Mouse (Mus musculus) natural killer cell, adult 2 months (primary cell): ENCODE results near the gene Foxp4.

Experiments used
- DNase-seq, 2 experiments: peaks; one replicate each; pipeline ENCODE4 v3.0.0; 2022; ENCODE audit warnings: low spot score in 2 of 2

Gene Foxp4

DNA sequence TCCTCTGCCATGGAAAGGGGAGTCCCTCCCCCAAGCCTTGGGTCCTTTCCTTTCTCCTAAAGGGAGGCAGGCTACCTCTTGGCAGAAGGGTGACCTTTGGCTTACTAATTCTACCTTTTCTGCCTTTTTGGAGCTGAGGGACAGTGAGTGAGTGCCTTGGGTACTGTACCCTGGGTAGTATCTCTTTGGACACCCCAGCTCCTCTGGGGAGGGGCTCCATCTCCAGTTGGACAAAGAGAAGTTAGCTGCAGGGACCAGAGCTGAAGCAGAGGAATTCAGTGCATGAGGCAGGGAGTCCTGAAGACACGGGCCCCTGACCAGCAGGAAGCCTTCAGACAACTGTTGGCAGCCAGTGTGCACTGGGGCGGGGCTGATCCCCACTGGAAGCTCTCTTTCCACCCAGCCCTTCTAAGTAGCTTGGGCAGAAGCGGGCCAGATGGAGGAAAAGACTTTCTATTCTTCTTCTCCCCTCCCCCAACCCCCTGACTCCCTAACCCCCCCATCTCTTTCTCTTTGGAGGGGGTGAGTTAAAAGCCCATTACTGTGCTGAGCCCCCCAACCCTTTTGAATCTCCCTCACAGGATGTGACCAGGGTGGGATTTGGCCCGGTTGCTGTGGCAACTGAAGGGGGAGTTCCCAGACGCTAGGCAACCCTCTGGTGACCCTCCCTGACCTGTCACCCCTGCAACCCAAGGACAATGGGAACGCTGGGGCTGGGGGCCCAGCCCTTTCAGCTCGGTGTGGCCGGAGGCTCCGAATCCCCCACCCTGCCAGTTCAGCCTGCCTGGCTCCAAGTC lies 26.3 kb downstream of the Foxp4 start:
- DNase-seq: no peak

DNA sequence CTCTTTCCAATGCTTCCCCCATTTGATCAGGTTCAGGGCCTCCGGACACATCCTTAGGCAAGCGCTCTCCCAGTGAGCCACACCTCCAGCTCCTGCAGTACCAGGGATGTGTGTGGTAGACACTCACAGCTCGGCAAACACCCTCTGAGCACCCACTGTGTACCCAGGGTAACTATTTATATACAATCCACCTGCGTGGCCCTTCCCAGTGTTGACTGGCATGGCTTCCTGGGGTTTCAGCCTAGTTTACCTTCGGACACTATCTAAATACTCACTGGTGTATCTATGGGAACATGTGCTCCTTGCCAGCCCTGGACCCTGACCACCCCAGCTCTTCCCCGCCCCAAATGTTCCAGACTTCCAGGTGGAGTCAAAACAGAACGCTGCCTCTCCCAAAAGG lies 34.7 kb downstream of the Foxp4 start:
- no peak for DNase-seq

DNA sequence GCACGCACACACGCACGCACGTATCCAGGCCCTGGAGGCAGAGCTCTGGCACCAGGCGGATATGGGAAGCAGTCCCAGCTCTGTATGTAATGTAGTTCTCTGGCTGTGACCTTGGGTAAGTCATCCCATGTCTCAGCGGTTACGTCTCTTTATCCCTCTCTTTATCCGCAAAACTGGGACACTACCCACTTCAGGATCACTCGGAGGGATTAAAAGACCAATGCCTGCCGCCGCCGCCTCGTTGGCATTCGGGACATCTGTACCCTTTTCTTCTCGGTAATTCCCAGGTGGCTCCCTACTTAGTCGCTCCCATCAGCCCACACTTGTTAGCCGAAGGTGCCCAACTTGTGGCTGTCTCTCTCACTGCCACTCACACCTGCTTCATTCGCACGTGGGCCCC lies 35.2 kb downstream of the Foxp4 start:
- no peak for DNase-seq

DNA sequence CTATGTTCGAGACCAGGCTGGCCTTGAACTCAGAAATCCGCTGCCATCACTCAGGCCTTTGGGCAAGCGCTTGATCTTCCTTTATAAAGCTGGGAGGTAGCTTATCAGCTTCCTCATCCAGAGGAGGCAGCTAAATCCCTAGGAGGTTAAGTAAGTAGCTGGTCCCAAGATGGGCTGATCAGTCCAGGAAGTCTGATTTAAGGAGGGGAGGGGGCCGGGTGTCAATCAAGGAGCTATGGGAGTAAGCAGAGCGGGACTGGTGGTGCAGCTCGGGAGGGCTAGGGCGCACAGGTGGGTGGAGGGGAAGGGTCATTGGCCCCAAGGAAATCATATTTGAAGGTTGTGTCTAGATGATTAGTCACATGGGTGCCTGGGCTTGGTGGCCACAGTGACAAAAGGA lies 35.8 kb downstream of the Foxp4 start:
- DNase-seq: no peak

DNA sequence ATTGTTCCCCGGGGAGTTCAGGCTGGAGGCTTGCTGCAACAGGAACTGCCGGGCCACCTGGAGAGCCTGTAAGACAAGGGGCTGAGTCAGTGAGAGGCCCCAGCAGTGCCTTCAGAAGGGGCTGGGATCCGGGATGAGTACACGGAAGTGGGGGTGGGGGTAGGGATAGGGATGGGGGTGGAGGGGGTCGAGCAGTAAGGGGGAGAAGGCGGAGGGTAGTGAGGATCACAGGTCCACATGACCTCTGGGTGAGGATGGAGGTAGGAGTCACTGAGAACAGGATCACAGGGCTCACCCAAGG lies 36.3 kb downstream of the Foxp4 start:
- no peak for DNase-seq

DNA sequence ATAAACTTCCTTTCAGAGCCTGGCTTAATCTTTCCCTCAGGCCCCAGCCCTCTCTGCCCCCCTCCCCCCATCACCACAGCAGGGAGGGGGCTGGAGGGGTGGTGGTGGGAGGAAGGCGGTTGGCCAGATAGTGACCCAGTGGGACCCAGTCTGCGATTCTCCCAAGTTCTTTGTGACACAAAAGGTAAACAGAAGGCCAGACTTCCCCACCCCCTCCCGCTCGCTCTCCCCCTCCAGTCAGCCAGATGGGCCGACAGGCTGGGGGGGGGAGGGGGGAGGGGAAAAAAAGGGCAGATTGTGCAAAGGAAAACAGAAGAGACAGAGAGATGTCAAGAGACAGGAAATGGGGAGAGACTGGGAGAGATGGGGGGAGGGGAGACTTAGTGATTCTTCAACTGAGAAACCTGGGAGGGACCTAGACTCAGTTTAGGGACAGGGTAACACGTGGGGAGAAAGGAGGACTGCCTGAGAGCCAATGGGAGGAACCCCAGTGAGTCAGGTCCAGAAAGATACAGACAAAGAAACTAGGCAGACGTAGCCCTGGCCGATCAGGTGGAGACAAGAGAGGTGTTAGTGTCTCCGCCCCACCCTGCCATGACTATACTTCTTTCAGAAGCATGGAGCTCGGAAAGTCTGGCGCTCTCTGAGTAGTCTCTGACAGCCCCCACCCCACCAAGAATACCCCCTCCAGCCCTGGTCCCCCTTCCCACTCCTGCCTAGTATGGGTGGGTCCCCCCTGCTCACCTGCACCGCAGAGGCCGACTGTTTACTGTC lies 36.9 kb downstream of the Foxp4 start:
- no peak for DNase-seq

DNA sequence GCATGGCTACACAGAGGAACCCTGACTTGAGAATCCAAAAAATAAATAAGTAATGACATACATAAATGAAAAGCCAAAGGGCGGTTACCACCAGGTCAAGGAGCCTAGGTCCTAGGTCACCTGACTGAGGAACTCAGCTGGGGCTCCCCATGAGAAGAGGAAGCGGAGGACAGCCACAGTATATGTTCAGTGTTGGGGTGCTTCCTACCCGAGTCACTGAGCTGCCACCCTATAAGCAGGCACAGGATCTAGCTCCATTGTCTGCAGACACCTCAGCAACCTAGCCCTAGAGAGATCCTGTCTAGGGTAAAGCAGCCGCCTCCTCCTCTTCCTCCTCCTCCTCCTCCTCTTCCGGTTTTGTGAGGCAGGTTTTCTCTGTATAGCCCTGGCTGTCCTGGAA lies 41.3 kb downstream of the Foxp4 start:
- peak in 1 of 2 experiments; percentile 14 for DNase-seq

DNA sequence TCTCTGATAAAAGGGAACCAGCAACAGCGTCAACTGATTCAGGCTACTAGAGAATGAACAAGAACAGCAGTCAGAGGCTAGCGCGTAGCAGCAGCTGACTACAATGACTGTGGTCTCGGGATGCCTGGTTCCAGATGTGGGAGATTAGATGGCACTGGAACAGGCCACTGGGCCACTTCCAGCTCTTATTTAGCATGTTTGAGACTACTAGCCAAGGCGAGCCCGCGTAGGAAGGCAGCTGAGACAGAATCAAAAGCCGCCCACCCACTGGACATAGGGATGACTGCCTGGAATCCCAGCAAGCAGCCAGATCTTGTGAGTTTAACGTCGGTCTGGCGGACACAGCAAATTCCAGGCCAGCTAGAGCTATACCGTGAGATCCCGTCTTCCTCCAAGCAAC lies 43.1 kb downstream of the Foxp4 start:
- no peak for DNase-seq

DNA sequence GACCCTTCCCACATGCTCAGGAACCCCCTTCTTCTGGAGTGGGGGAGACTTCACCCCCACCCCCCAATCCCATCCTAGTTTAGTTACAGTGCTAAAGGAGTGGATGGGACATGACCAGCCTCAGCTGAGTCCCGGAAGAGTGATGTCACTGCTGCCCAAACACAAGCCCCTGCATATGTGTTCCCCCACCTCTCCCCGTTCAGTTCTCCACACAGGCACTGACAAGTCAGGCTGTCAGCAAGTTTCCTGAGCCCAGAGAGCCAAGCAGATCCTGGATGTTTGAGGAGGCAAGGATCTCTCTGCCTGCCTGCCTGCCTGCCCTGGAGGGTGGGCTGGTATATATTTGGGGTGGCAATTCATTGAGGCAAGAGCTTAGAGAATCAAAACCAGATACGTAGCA lies 45.2 kb downstream of the Foxp4 start:
- no peak for DNase-seq

DNA sequence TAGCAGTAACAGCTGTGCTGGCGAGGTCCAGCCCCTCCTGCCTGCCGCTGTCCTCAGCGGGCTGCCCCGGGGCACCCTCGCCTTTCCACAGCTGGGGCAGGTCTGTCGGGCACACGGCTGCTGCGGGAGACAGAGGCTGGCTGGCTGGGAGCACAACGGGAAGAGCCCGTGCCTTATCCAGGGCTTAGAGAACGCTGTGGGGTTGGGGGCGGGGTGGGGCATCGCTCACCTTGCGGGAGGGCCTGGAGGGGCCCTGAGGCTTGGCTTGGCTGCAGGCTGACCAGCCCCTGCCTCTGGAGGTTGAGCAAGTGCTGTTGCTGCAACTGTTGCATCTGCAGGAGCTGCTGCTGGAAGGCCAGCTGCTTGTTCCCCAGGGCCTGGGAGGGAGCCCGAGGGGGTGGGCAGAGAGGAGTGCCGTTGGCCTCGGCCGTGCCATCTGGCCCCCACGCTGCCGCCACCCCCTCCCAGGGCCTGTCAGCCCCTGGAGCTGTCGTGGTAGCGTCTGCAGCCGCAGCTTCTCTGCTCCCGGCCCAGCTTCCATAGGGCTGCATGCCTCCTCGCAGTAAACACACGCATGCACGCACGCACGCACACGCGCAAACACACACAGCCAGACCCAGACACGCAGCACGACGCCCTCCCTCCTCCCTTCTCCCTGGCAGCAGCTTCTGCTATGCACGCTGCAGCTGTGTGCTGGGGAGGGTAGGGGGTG lies 45.9 kb downstream of the Foxp4 start:
- DNase-seq: no peak

DNA sequence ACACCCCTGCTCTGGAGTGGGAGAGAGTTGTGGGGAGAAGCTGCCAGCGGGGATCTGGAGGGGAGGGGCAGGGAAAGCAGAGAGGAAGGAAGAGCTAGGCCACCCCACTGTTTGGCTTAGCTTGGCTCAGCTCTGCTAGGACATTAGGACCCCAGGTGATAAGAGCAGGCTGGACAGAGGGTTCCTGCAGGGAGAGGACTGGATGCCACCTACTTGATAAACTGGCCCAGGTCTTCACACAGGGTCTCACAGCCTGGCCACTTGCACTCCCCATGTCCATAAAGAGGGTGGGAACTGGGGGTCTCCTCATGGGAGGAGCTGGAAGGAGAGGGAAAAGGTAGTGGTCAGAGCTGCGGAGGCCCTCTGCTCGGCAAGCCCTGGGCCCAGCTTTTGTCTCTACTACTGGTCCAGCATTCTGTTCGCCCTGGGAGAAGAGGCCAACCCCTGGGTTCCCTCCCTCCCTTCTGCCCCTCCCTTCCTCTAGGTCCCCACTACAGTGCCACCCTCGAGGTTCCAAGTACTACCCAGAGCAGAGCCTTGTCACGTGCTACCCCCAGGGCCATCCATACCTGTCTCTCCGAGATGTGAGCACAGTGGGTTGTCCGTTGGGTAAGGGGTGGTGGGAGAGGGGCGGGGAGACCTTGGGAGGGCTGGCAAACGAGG lies 46.6 kb downstream of the Foxp4 start:
- no peak for DNase-seq

DNA sequence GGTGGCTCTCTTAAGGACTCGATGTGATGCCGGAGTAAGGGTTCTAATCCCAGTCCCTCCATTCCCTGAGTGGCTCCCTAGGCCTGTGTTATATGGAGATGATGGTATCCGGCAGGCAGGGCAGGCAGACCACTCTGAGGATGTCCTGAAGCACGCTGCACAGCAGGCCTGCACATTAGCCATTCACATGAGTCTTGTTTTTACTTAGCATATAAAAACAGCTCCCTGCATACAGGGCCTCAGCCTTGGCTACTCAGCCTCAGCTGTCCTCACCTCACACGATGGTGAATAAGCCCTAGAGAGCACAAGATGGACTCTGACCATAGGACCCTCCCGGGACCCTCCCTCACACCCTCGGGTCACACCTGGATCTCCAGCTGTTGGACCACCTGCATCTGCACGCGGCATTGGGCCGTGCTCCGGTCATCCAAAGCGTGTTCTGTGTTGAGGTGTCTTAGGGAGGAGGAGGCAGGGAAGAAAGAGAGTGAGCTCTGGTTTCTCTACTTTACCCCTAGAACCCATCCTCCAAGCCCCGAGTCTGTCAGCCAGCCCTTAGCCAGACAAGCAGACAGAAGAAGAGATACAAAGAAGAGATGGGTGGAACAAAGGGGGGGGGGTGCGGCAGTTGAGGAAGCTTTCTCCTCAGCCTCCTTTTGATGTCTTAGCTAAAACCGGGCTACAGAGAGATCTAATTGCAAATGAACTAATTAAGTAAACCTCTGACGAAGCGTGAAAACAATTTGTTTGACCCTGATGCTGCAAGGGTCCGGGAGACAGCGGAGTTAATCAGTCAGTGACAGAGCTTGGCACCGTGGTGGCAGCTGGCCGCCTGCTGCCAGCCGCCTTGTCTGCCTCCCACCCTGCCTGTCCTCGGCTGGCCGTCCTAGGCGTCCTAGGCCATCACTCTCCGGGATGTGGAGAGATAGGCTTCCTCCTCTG lies 47.4 kb downstream of the Foxp4 start:
- DNase-seq: no peak

DNA sequence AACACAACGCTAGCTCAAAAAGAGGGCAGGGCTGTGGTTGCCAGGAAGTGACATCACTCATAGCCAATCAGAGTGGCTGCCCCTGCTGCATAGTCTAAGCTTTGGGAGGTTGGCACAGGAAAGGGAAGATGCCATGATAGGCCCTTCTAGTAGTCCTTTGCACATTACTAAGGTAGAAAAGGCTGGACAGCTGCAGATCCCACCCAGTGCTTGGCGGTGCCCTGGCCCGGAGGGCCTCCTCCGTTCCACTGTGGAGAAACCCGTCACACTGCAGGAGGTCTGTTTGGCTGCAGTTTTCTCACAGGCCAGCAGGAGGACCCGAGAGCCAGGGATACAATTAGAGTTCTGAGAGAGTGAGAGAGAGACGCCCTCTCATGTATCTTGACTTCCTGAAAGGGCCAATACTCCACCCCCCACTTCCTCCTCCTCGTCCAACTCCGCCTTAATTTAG lies 51.1 kb downstream of the Foxp4 start:
- DNase-seq: peak; percentile 83 to 88

DNA sequence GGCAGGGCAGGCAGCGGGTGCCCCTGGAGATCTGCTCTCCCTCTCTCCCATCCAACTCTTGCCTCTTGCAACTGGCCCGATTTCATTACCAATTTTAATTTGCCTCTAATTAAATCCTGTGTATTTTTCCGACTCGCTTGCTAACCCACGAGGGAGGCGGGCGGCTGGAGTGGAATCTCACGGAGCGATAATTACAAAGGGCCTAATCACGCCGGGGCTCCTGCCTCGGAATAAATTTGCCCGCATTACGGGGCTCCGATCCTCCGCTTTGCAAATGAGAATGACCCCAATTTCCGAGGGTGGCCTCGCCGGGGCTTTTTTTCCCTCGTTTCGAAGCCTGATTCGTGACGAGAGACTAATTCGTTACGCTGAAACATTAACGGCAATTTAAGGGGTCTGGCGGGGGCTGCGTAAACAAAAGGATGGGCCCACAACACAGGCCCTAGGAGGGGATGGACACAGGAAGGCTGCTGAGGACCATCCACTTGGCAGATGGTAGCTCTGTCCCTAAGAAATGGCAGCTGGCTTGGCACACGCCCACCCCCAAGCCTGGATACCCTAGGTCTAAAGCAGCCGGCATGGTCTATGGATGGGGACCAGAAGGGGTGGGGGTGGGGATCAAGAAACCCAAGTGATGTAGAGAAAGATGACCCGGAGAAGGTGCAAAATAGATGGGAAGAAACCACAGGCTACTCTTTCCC lies 52.0 kb downstream of the Foxp4 start:
- DNase-seq: no peak

DNA sequence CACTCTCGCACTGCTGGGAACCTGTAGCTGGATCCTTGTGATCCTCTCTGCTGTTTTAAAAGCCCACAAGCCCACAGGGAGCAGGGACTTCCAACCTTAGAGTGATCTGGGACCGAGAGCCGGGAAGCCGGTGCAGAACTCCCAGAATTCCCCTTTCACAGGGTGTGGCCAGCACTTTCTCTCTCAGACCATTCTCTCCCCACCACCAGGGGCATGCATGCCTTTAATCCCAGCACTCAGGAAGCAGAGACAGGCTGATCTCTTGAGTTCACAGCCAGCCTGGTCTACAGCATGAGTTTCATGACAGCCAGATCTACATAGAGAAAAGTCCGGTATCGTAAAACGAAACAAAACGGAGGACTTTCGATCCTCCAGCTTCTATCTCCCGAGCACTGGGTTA lies 54.6 kb downstream of the Foxp4 start:
- DNase-seq: no peak

DNA sequence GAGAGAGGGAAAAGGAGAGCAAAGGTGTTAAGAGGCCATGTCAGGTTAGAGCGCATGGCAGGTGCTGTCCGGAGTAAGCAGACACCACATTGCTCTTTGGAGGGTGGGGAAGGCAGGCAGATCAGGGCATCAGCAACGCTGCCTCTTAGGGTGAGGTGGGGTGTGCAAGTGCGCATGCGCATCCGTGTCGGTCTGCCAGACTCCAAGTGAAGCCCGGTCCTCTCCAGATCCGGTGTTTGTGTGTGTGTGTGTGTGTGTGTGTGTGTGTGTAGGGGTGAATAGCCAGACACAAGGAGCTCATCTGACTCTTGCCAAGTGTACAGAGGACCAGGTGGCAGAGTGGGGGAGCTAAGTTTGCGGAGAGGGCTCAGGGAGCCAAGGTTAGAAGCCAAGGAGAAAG lies 58.4 kb downstream of the Foxp4 start:
- DNase-seq: no peak

DNA sequence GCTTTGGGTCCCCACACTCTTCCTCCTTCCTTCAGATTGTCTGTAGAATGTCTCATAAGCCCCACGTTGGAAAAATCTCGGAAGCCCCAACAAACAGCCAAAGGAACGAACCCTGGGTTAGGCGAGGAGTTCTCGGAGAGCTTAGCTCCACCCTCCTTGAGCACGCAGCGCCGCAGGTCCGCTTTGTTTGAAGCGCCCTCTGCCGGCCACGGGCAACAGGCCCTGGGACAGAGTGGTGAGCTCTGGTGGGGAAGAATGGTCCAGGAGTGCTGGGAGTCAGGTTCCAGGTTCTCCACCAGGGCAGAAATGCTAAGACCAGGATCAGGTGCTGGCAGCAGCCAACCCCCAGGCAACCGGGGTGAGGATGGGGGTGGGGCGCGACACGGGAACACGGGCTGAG lies 59.9 kb downstream of the Foxp4 start:
- DNase-seq: peak; percentile 56 to 79

DNA sequence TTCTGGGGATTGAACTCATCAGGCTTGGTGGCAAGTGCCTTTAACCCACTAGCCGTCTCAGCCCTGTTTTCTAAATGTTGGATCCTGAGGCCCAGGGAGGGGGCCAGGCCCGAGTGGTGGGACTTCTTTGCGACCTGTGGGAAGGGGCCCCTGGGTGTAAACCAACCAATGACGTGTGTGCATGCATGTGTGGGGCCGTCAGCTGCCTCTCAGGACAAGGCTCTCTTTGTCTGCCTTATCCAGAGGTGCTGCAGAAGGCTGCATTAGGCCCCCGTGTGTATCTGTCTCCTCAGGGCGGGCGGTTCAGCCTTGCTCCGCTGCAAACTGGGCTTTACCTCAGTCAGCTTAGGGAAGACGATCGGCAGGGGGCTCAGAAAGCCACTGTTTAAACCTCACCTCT lies 61.0 kb downstream of the Foxp4 start:
- DNase-seq: no peak

DNA sequence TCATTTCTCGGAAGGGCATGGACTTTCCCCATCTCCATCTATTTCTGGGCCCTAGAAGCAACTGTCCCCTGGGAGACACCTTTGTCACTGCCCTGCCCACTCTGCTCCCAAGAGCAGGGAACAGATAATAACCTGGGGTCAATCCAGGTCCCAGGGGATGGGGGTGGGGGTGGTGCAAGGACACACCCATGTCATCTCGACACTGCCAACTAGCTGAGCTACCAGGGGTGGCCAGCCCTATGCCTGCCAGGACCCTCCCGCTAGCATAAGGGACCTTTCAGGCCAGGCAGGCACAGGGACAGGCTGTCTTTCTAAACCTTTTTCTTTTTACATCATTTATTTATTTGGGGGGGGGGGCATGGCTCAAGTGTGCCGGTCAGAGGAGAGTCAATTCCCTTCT lies 61.4 kb downstream of the Foxp4 start:
- DNase-seq: no peak

DNA sequence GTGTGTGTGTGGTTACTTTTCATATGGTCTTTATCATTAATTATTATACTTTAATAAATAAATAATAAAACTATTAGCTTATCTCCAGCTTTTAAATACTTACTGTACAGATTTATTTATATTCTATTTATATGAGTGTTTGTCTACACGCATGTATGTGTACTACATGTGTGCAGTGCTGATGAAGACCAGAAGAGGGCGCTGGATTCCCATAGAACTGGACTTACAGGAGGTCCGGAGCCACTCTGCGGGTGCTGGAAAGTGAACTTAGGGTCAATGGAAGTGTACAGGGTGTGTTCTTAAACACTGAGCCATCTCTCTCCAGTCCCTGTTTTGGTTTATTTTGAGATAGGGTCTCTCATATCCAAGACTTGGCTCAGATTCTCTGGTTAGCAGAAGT lies 68.9 kb downstream of the Foxp4 start:
- DNase-seq: no peak

DNA sequence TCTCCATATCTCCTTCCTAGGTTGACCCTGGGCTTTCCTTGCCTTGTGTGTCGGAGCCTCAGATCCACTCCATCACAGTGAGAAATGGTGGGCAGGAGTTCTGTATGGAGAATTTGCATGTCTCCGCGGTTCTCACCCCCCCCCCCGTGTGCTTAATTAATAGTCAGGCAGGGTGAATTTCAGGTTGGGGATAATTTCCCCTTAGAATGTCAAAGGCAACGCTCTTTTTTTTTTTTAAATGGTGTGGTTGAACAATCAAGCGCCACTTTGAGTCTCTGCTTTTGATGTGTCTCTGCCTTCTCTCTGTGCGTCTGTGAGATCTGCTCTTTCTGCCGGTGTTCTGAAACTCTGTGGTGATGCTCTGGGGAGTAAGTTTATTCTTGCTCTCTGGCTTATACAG lies 69.5 kb downstream of the Foxp4 start:
- DNase-seq: no peak
